Mouse (Mus musculus) embryonic facial prominence, embryonic 15.5 days (tissue): ENCODE data around the gene Phc3. TPM values are rescaled to one million over a fixed set of nuclear protein-coding genes. Genes with fewer than 3 reads are reported as not detected.

Experiments
- ATAC-seq: fragments of 200-750 bp; cut with Nextera tagmentation; 2 replicates; pipeline ENCODE4 v1.8.0; 2017; ENCODE audit warnings: low read depth, moderate TSS enrichment; ENCODE audit not compliant: insufficient number of reproducible peaks, low FRiP score, low TSS enrichment
- H3K27ac ChIP-seq: fragments of 300-500 bp; sonication (generic); replicated peaks from 2 replicates; pipeline ENCODE4 v1.5.1; 2015; ENCODE audit warnings: mild to moderate bottlenecking, inconsistent platforms
- H3K27me3 ChIP-seq: fragments of 300-500 bp; sonication (generic); 2 replicates; pipeline ENCODE4 v1.6.1; 2015; ENCODE audit warnings: inconsistent platforms
- H3K36me3 ChIP-seq: fragments of 300-500 bp; sonication (generic); 2 replicates; pipeline ENCODE4 v1.6.1; 2015; ENCODE audit warnings: mild to moderate bottlenecking, inconsistent platforms
- H3K4me1 ChIP-seq: fragments of 300-500 bp; sonication (generic); 2 replicates; pipeline ENCODE4 v1.6.1; 2015; ENCODE audit warnings: inconsistent platforms
- H3K4me2 ChIP-seq: fragments of 300-500 bp; sonication (generic); replicated peaks from 2 replicates; pipeline ENCODE4 v1.6.1; 2015; ENCODE audit warnings: mild to moderate bottlenecking, inconsistent platforms
- H3K4me3 ChIP-seq: fragments of 300-500 bp; sonication (generic); replicated peaks from 2 replicates; pipeline ENCODE4 v1.5.1; 2015; ENCODE audit warnings: mild to moderate bottlenecking, inconsistent platforms
- H3K9ac ChIP-seq: fragments of 300-500 bp; sonication (generic); 2 replicates; pipeline ENCODE4 v1.6.1; 2015; ENCODE audit warnings: inconsistent platforms
- H3K9me3 ChIP-seq: fragments of 300-500 bp; sonication (generic); replicated peaks from 2 replicates; pipeline ENCODE4 v1.6.1; 2016; ENCODE audit warnings: inconsistent platforms
- WGBS: fragments of 180-500 bp; shearing (Covaris S2); methylation state at CpG from one replicate; pipeline ENCODE4 v1.1.7; 2015; 5-methylcytosine and 5-hydroxymethylcytosine counted together
- polyA plus RNA-seq: library from polyadenylated mRNA; unstranded; fragments of >200 nt; fragmentation: Nextera tagmentation; extraction: Ambion mirVana; gene quantifications from 2 replicates; pipeline ENCODE4 v1.2.1, GENCODE M21; 2015

Gene Phc3
- polyA plus RNA-seq, 1 experiment from 2014 or later = 6.0 TPM

- Histone ChIP-seq H3K9ac (peak overlapping the region; percentile 76), H3K4me2 (peak overlapping the region; percentile 53), H3K4me1 (peaks cover 32% of the 10 kb centered on the region), H3K27me3 (no peaks in the 10 kb centered on the region), H3K36me3 (no peaks in the 10 kb centered on the region), H3K27ac (peak overlapping the region; percentile 85), H3K4me3 (peak overlapping the region; percentile 85), H3K9me3 (no peaks in the 10 kb centered on the region)
- under 1% methylated on average over 49 of the region's 49 CpGs for WGBS
- ATAC-seq = no peak; the same call in 1 of the 2 replicates
Observed at GRCm38 (mm10) chr3:30995899-30996687, 26.9 kb upstream of the Phc3 start.

GRCm38 (mm10) chr3:30995283-30995898 is 26.2 kb upstream of the Phc3 start, which contains the start of gene Prkci:
Gene Prkci, plus strand, starts transcription at chr3:30995747.
- H3K27ac ChIP-seq = peak within 1 kb of the TSS; percentile 85
- H3K36me3 ChIP-seq = no peaks in the 10 kb centered on the region
- peak; percentile 96 for ATAC-seq
- under 1% methylated on average over 50 of the region's 50 CpGs for WGBS
- H3K4me2 ChIP-seq = peak within 1 kb of the TSS; percentile 53
- H3K27me3 ChIP-seq = no peaks in the 10 kb centered on the region
- peaks cover 31% of the 10 kb centered on the region for H3K4me1 ChIP-seq
- peak within 1 kb of the TSS; percentile 76 for H3K9ac ChIP-seq
- peak within 1 kb of the TSS; percentile 85 for H3K4me3 ChIP-seq
- H3K9me3 ChIP-seq = no peaks in the 10 kb centered on the region

GRCm38 (mm10) chr3:30994859-30995258 is 25.6 kb upstream of the Phc3 start:
- Histone ChIP-seq H3K27me3 (no peaks in the 10 kb centered on the region), H3K4me2 (peak overlapping the region; percentile 53), H3K9ac (0 out of 2 replicates have a peak overlapping the region, but pooled peaks have one; percentile 76), H3K4me1 (peaks cover 26% of the 10 kb centered on the region), H3K9me3 (no peaks in the 10 kb centered on the region), H3K27ac (peak overlapping the region; percentile 85; the same call in 1 of the 2 replicates), H3K36me3 (no peaks in the 10 kb centered on the region), H3K4me3 (peak overlapping the region; percentile 85)
- WGBS = 17% methylated on average over 6 of the region's 6 CpGs
- no peak for ATAC-seq

- peaks cover 13% of the 10 kb centered on the region for H3K4me1 ChIP-seq
- H3K4me2 ChIP-seq = no peak overlapping the region
- H3K4me3 ChIP-seq = no peak overlapping the region
- no peaks in the 10 kb centered on the region for H3K36me3 ChIP-seq
- H3K27me3 ChIP-seq = no peaks in the 10 kb centered on the region
- no peak overlapping the region for H3K9ac ChIP-seq
- no peak overlapping the region for H3K27ac ChIP-seq
- no peak for ATAC-seq
- no peaks in the 10 kb centered on the region for H3K9me3 ChIP-seq
Observed at GRCm38 (mm10) chr3:30993066-30993573, 23.9 kb upstream of the Phc3 start.

- Histone ChIP-seq H3K4me2 (no peak overlapping the region), H3K27me3 (no peaks in the 10 kb centered on the region), H3K9ac (no peak overlapping the region), H3K36me3 (no peaks in the 10 kb centered on the region), H3K27ac (no peak overlapping the region), H3K4me1 (peaks cover 7% of the 10 kb centered on the region; the same call in 1 of the 2 replicates), H3K9me3 (no peaks in the 10 kb centered on the region), H3K4me3 (no peak overlapping the region)
- WGBS = 71% methylated on average over 7 of the region's 7 CpGs
- ATAC-seq = no peak
Observed at GRCm38 (mm10) chr3:30992161-30992560, 22.9 kb upstream of the Phc3 start.

- ATAC-seq = no peak
- H3K9ac ChIP-seq = no peak overlapping the region
- H3K9me3 ChIP-seq = no peaks in the 10 kb centered on the region
- no peak overlapping the region for H3K4me2 ChIP-seq
- 84% methylated on average over 9 of the region's 9 CpGs for WGBS
- no peak overlapping the region for H3K4me3 ChIP-seq
- no peaks in the 10 kb centered on the region for H3K4me1 ChIP-seq
- H3K27me3 ChIP-seq = no peaks in the 10 kb centered on the region
- no peaks in the 10 kb centered on the region for H3K36me3 ChIP-seq
- H3K27ac ChIP-seq = no peak overlapping the region
Observed at GRCm38 (mm10) chr3:30987396-30988318, 18.4 kb upstream of the Phc3 start.

GRCm38 (mm10) chr3:30982924-30983536 is 13.8 kb upstream of the Phc3 start:
- H3K4me2 ChIP-seq = no peak overlapping the region
- H3K9me3 ChIP-seq = no peaks in the 10 kb centered on the region
- no peaks in the 10 kb centered on the region for H3K36me3 ChIP-seq
- no peaks in the 10 kb centered on the region for H3K4me1 ChIP-seq
- H3K4me3 ChIP-seq = no peak overlapping the region
- H3K27ac ChIP-seq = no peak overlapping the region
- ATAC-seq = no peak
- 49% methylated on average over 8 of the region's 8 CpGs for WGBS
- no peaks in the 10 kb centered on the region for H3K27me3 ChIP-seq
- no peak overlapping the region for H3K9ac ChIP-seq

- Histone ChIP-seq H3K4me1 (no peaks in the 10 kb centered on the region), H3K27me3 (no peaks in the 10 kb centered on the region), H3K36me3 (no peaks in the 10 kb centered on the region), H3K9me3 (no peaks in the 10 kb centered on the region), H3K9ac (no peak overlapping the region), H3K4me2 (no peak overlapping the region), H3K27ac (no peak overlapping the region), H3K4me3 (no peak overlapping the region)
- no peak; the same call in 1 of the 2 replicates for ATAC-seq
- 64% methylated on average over 5 of the region's 5 CpGs for WGBS
Observed at GRCm38 (mm10) chr3:30981616-30982380, 12.6 kb upstream of the Phc3 start.

- ATAC-seq = no peak
- Histone ChIP-seq H3K27me3 (no peaks in the 10 kb centered on the region), H3K9me3 (no peaks in the 10 kb centered on the region), H3K4me1 (no peaks in the 10 kb centered on the region), H3K4me2 (no peak overlapping the region), H3K27ac (no peak overlapping the region), H3K9ac (no peak overlapping the region), H3K4me3 (no peak overlapping the region), H3K36me3 (no peaks in the 10 kb centered on the region)
- WGBS = 77% methylated on average over 1 of the region's 1 CpGs
Observed at GRCm38 (mm10) chr3:30976991-30977603, 7.9 kb upstream of the Phc3 start.
